Mouse (Mus musculus) heart, postnatal 0 days (tissue): ENCODE results near the gene Cfap99. TPM values are rescaled to one million over a fixed set of nuclear protein-coding genes. Genes with fewer than 3 reads are reported as not detected.

Source experiments
- ATAC-seq: fragments of 200-750 bp; cut with Nextera tagmentation; 2 replicates; pipeline ENCODE4 v1.8.0; 2017; ENCODE audit warnings: low read depth, moderate number of reproducible peaks, moderate library complexity; ENCODE audit not compliant: insufficient read depth
- DNase-seq: peaks from one replicate; pipeline ENCODE4 v3.0.0-alpha.2; 2016; ENCODE audit warnings: low spot score
- H3K27ac ChIP-seq: fragments of 300-500 bp; sonication (generic); 2 replicates; pipeline ENCODE4 v1.5.1; 2014; ENCODE audit warnings: low read depth, mild to moderate bottlenecking
- H3K27me3 ChIP-seq: fragments of 300-500 bp; sonication (generic); 2 replicates; pipeline ENCODE4 v1.6.1; 2014; ENCODE audit warnings: low read length, mixed read lengths; ENCODE audit not compliant: control insufficient read depth, insufficient read depth
- H3K36me3 ChIP-seq: fragments of 300-500 bp; sonication (generic); replicated peaks from 2 replicates; pipeline ENCODE4 v1.6.1; 2014; ENCODE audit warnings: low read length, mixed read lengths; ENCODE audit not compliant: control insufficient read depth, insufficient read depth
- H3K4me1 ChIP-seq: fragments of 300-500 bp; sonication (generic); 2 replicates; pipeline ENCODE4 v1.6.1; 2014; ENCODE audit warnings: antibody characterized with exemption; ENCODE audit not compliant: control insufficient read depth, insufficient read depth
- H3K4me2 ChIP-seq: fragments of 300-500 bp; sonication (generic); 2 replicates; pipeline ENCODE4 v1.6.1; 2014; ENCODE audit warnings: low read depth, mild to moderate bottlenecking, low read length, moderate library complexity
- H3K4me3 ChIP-seq: fragments of 300-500 bp; sonication (generic); 2 replicates; pipeline ENCODE4 v1.5.1; 2014; ENCODE audit warnings: low read depth, low read length
- H3K9ac ChIP-seq: fragments of 300-500 bp; sonication (generic); replicated peaks from 2 replicates; pipeline ENCODE4 v1.6.1; 2014; ENCODE audit warnings: low read depth, low read length, mixed read lengths
- H3K9me3 ChIP-seq: fragments of 300-500 bp; sonication (generic); replicated peaks from 2 replicates; pipeline ENCODE4 v1.6.1; 2016; ENCODE audit warnings: low read length; ENCODE audit not compliant: control insufficient read depth
- CTCF ChIP-seq: IDR thresholded peaks from 2 replicates; pipeline ENCODE4 v1.5.1; 2016; ENCODE audit warnings: antibody characterized with exemption, control low read depth, low read depth
- EP300 ChIP-seq: IDR thresholded peaks from 2 replicates; pipeline ENCODE4 v1.6.1; 2016; ENCODE audit warnings: antibody characterized with exemption, low read depth
- WGBS: fragments of 180-500 bp; shearing (Covaris S2); extraction: QIAGEN DNeasy Blood & Tissue Kit; methylation state at CpG from one replicate; pipeline ENCODE4 v1.1.7; 2014; 5-methylcytosine and 5-hydroxymethylcytosine counted together
- polyA plus RNA-seq: library from polyadenylated mRNA; unstranded; fragments of >200 nt; fragmentation: Nextera tagmentation; extraction: Ambion mirVana; gene quantifications from 2 replicates; pipeline ENCODE4 v1.2.1, GENCODE M21; 2015
- total RNA-seq: library from RNA; depleted of rRNA; stranded (reverse); fragments of >200 nt; gene quantifications from 2 replicates; pipeline ENCODE4 v1.2.3, GENCODE M21; 2014; ENCODE audit warnings: low replicate concordance

Gene Cfap99
- total and polyA plus RNA-seq, 2 experiments from 2014 or later, result not detected

DNA sequence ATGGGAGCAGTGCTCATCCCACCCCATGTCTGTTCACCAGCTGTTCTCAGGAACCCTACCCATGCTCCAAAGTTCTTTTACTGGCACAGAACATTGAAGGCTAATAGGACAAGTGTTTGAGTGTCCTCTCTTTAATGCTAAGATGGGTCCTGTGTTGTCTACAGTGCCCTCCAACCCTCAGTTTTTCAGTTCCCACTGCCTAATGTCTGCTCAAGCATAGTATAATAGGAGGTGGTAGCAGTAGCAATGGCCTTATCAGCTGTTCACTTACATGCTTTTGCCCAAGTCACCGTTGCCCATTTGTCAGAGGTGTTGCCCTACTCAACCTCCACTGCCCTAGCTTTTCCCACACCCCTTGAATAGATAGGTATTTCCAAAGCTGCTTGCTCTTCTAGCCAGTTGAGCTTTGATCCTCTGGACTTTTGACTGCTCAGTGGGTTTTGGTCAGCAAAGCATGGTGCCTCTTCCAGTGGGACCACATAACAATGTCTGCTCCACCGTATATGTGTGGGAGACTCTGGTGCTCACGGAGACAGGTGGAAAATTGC, 63.8 kb downstream of the Cfap99 start:
- Histone ChIP-seq H3K9me3 (no peaks in the 10 kb centered on the region), H3K9ac (no peak overlapping the region), H3K27ac (no peak overlapping the region), H3K4me2 (no peak overlapping the region), H3K4me1 (no peaks in the 10 kb centered on the region), H3K27me3 (no peaks in the 10 kb centered on the region), H3K36me3 (peaks cover 76% of the 10 kb centered on the region), H3K4me3 (no peak overlapping the region)
- WGBS, result 86% methylated on average over 3 of the region's 3 CpGs
- TF ChIP-seq EP300 (no peak), CTCF (no peak)
- ATAC-seq (no peak), DNase-seq (no peak)

DNA sequence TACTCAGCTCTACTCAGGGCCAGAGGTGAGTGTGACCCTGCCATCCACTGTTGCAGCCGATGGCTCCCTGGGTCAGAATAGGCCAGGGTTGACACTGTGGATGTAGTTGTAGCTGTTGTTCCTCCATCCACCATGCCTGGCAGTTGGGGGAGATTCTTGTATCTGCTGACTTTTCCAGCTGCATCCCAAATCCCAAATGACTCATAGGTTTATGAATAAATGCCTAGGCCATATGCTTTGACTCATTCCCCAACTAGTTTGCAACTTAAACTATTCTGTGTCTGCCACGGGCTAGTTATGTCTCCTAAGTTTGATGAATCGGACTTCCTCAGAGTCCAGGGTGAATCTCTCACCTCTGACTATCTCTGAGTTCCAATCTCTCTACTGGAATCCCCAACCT, 71.9 kb downstream of the Cfap99 start:
- TF ChIP-seq CTCF, result no peak
- no peak for TF ChIP-seq EP300
- Histone ChIP-seq H3K9ac (no peak overlapping the region), H3K27ac (no peak overlapping the region), H3K4me1 (no peaks in the 10 kb centered on the region), H3K9me3 (no peaks in the 10 kb centered on the region), H3K4me3 (no peak overlapping the region), H3K4me2 (no peak overlapping the region), H3K36me3 (peaks cover 22% of the 10 kb centered on the region), H3K27me3 (no peaks in the 10 kb centered on the region)
- ATAC-seq (no peak), DNase-seq (no peak)
- 93% methylated on average over 3 of the region's 3 CpGs for WGBS

DNA sequence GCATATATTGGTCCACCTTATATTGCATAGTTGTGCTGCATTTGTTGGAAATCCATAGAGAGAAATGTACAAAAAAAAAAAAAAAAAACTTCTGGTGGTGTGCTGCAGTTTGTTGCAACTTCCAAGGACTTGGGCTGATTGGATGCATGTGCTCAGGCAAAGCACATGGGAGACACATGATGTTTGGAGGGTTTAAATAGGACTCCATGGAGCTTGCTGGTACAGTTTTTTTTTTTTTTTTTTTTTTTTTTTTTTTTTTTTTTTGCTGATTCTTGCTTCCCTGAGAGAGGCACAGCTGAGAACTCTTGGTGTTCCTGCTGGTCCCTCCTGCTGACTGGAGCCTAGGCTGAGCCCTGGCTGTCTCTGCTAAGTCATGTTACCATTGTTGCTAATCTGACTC, 74.7 kb downstream of the Cfap99 start:
- TF ChIP-seq EP300, result no peak
- no peak for TF ChIP-seq CTCF
- H3K4me1 ChIP-seq, result no peaks in the 10 kb centered on the region
- no peaks in the 10 kb centered on the region for H3K27me3 ChIP-seq
- no peaks in the 10 kb centered on the region for H3K9me3 ChIP-seq
- DNase-seq, result no peak
- no peak overlapping the region for H3K4me2 ChIP-seq
- H3K36me3 ChIP-seq, result peaks cover 10% of the 10 kb centered on the region
- no peak overlapping the region for H3K9ac ChIP-seq
- no peak for ATAC-seq
- no peak overlapping the region for H3K4me3 ChIP-seq
- no peak overlapping the region for H3K27ac ChIP-seq

DNA sequence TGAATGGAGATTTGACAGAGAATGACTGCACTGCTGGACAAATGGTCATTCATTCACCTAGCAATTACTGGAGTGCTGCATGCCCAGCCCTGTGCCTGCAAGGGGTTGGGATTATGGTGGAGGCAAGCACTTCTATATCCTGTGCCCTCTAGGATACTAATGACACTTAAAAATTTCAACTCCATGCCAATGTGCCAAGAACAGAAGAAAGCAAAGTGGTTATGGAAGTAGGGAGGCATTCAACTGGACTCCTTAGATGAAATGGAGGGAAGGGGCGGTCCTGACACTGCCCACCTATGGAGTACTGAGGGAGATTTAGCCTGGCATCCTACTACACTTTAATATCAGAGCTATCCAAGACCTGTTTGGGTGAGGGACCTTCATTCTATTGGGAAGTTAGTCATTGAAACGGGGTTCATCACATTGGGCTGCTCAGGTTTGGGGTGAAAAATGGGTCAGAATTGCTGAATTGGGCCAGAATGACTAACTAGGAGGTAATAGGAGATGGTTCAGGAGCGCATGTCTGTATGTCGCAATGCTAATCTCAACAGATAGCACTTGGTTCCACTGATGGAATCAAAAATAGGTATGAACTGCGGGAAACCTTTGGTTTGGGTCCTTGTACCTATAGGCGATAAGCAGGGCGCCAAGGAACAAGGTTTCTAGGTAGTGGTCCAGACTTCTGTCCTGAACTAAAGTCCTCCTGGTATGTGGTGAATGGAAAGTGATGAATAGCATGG, 80.3 kb downstream of the Cfap99 start:
- peak overlapping the region; percentile 56 for H3K4me2 ChIP-seq
- peak overlapping the region; percentile 41 for H3K9ac ChIP-seq
- H3K4me1 ChIP-seq, result no peaks in the 10 kb centered on the region
- WGBS, result 70% methylated on average over 7 of the region's 7 CpGs
- H3K36me3 ChIP-seq, result no peaks in the 10 kb centered on the region
- H3K4me3 ChIP-seq, result peak overlapping the region; percentile 81
- TF ChIP-seq EP300 (no peak), CTCF (no peak)
- H3K27me3 ChIP-seq, result no peaks in the 10 kb centered on the region
- no peaks in the 10 kb centered on the region for H3K9me3 ChIP-seq
- DNase-seq (peak; percentile 12), ATAC-seq (no peak)
- H3K27ac ChIP-seq, result peak overlapping the region; percentile 77

DNA sequence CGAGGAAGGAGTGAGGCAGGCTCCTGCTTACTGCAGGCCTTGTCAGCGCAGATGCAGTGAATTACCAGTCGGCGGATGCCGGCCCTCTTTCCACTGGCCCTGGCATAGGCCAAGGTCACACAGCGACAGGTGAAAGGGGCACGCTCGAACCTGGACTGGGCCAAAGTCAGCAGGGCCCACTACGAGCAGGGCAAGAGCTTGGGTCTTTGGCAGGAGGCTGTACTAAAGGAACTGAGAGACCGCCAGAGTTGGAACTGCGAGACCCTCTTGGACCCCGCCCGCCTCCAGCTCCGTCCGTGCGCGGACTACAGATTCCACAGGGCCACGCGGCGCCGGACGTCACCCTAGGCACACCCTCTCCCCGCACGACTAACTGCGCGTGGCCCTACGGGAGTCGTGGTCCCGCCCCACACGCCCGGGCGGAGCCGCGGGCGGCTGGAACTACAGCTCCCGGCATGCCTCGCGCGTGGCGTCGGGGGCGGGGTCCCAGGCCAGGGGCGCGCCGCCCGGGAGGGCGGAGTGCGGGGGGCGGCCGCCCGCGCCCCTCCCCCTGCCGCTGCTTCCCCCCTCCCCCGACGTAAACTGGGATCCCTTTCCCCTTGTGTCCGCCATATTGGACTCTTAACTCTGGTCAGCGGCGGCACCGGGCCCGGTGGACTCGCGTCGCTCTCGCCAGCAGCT, 81.1 kb downstream of the Cfap99 start, which contains the start of gene Fam193a:
TSS of gene Fam193a (plus strand) at position 593 of the 681 bp plus-strand sequence.
- under 1% methylated on average over 51 of the region's 64 CpGs for WGBS
- H3K27ac ChIP-seq, result peak within 1 kb of the TSS; percentile 89
- H3K27me3 ChIP-seq, result no peaks in the 10 kb centered on the region
- DNase-seq (peak; percentile 92), ATAC-seq (peak; percentile 100)
- H3K36me3 ChIP-seq, result no peaks in the 10 kb centered on the region
- peak within 1 kb of the TSS; percentile 81 for H3K4me3 ChIP-seq
- H3K9me3 ChIP-seq, result no peaks in the 10 kb centered on the region
- TF ChIP-seq CTCF (no peak), EP300 (no peak)
- peak within 1 kb of the TSS; percentile 91 for H3K4me2 ChIP-seq
- H3K9ac ChIP-seq, result peak within 1 kb of the TSS; percentile 99
- H3K4me1 ChIP-seq, result no peaks in the 10 kb centered on the region
